Mouse (Mus musculus) 3T3-L1 (cell line): ENCODE measurements at regions not wholly inside any gene's neighbourhood (a gene's known extent, or its start where the extent isn't known, plus 50 kb on each side); places are given as distances from the start of the nearest gene placed in this dataset.
"Not testable (repeated sequence)": the region's sequence is repeated elsewhere in the genome, so short reads cannot be mapped to it uniquely, and the experiment has no call there.

Source experiments
- DNase-seq: peaks from one replicate; pipeline ENCODE4 v3.0.0-alpha.2; 2015; ENCODE audit warnings: low read depth, low spot score

DNA sequence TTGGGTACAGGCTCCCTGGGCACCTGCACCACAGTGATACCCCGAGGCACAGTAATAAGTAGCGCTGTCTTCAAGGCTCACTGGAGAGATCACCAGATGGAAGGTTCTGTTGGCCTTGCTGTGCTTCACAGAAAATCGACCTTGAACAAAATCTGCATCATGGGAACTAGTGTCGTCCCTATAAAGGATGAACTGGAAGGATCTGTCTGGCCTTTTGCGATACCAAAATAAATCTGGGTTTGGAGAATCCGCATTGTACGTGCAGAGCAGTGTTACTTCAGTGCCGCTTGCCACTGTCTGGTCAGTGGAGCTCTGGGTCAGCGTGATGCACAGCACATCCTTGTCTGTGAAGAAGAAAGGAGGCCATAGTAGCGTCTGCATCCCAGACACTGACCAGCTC is 105.3 kb downstream of the Dad1 start:
- DNase-seq: no peak

DNA sequence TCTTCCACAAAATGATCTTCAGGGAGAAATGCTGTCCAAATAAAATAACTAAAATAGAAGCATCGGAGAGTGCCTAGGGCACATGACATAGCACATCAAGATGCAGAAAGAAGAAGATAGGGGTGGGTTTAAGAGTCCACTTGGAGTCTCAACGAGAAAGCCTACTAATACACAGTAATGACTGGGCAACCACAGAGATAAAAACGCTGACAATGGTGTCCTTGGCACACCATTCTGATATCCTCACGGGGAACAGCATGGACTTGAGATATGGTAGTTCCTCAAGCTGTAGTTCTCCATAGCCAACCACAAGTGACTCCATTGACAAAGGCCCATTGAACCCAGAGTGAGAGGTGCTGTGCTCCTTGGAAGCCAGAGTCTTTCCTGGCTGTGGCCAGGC is 105.8 kb downstream of the Dad1 start:
- DNase-seq: no peak

DNA sequence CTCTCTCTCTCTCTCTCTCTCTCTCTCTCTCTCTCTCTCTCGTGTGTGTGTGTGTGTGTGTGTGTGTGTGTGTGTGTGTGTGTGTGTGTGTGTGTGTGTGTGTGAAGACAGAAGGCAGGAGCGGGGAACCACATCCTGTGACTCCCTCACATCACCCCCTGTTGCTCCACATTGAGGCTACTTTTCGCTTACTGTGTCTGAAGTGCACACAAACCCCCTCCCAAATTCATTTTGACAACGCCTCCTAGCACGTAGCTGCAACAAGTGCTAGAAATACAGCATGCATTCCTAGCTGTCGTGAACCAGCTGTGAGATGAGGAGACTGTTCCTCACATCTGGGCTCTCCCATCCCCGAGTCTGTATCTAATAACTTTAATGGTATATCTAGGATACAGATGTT is 106.4 kb downstream of the Dad1 start:
- DNase-seq: no peak

DNA sequence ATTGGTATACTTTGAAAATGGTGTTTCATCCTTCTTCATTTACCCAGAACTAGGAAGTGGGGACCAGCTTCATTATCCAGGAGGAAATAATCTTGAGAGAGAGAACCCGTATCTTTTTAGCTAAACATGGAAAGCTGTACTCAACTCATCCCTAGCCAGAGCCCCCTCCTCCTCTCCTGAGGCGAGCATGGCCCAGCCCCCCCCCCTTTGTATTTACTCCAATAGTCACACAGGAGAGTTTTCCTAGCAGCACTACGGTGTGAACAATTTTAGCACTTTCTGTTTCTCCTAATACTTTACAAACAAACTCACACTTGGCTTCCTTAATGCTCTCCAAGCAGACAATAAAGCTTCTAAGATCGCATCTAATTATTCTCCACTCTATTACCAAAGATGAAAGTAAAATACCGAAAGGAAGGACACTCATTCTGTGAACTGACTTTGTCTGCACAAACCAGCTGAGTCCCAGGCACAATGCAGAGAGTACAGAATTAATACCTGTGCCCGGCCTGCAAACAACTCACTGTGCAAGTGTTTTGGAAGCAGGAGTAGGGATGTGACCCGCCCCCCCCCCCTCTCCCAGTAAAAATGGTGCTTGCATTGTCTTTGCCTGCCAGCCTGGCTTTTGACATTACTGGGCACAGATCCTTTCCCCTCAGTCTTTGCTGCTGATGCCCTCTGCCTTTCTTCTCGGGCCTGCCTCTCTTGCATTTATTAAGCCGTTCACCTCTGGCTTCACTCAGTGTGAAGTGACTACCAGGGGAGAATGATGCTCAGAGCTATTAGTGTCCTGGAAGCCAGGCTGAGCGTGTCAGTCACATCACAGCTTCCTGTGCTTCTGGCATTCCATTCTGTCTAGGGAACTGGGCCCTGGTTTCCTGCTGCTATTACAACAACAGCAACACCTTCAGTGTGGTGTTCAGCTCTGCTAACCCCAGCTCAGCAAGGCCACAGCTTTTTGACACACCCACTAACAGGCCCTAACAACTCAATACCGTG is 107.9 kb downstream of the Dad1 start:
- peak; percentile 12 for DNase-seq

DNA sequence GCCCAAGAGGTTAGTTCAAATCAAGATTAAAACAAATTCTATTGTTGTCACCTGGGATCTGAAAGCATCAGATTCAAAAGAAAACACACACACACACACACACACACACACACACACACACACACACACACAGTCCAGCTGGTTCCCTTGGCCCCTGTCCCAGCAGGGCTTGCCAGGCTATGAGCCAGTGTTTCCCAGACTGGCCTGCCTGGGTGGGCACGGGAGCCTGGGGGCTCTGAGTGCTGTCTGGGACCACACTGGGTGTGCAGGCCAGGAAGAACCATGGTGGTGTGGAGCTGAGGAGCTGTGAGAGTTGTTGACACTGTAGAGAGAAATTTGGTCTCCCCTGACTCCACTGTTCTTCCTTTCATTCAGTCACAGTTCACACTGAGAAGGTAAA is 110.1 kb downstream of the Dad1 start:
- DNase-seq: no peak

DNA sequence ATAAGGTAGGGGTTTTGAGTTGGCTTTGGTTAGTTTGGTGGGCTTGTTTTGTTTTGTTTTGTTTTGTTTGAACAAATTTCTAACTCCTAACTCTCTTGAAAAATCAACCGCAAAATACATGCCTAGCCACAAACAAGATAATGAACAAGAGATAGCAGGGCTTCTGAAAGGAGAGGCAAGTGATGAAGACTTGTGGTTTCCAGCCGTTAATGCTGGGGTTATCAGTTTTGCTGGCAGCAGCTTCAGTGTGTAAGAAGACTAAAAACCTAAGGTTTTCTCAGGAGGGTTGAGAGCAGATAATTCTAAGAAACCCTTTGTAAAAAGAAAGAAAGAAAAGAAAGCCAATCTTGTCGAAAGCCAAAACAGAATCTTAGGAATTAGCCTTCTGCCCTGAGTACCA is 115.6 kb downstream of the Dad1 start:
- no peak for DNase-seq

DNA sequence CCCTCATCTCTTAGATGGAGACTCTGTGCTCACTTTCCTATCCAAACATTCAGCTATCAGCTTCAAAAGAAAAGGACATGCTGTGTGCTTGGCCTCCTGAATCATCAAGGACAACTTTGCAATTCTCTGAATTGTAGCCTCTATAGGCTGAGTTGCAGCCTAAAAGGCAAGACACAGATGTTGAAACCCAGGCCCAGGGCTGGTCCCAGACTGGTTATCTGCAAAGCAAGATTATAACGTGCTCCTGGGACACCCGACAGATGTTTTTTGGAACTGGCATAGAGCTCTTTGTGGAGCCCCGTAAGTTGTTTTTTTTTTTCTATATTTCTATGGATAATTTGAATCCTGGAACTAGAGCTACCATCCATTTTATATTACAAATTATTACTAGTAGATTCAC is 117.4 kb downstream of the Dad1 start:
- DNase-seq: no peak

DNA sequence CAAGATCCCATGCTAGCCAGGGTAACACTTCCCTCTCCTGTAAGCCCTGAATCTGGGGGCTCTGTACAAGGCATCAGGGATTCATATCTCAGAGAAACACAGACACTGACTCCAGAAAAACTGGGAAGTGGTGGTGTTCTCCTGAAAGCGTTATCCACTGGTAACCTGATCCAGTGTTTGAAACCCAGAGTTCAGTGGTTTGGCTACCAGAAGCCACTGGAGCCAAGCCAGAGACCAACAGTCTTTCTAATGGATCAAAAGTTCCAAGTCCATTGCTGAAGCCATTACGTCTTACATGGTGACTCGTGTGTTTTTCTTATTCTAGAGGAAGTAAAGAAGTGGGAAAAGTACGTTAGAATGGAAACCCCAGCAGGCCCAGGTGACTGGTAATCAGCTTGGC is 125.6 kb downstream of the Dad1 start:
- DNase-seq: peak; percentile 89

DNA sequence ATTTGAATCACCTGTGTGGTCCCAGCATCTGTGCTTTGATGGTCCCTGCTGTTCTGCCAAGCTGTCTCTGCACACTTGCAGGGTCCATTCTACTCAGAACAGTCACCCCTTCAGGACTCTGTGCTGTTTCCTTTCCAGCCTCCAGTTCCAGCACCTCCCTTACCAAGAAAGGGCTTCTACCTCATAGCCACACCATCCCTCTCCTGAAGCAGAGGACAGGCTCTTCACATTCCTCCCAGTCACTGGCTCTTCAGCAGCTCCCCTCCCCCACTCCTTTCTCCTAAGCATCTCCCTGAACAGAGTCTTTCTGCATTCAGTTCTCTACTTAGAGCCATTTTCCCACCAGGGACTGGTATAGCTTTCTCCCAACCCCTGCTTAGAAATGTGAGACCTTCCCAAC is 128.4 kb downstream of the Dad1 start:
- no peak for DNase-seq

DNA sequence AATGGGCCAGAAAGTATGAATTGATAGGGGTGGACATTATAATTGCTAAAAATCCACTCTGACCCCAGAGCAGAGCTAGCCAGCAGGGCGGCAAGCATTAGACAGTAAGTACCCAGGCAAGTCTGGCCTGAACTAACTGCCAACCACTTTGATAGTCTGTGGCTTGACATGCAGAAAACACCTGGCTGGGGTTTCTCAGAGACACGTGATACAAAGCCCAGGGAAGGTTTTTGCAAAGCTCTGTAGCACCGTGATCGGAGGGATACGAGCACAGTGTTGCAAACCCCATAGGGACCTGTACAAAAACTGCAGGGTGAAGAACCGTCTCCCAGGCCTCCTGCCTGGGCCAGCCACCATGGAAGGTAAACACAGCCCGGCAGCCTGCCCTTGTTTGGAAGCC is 131.9 kb downstream of the Dad1 start:
- DNase-seq: no peak

DNA sequence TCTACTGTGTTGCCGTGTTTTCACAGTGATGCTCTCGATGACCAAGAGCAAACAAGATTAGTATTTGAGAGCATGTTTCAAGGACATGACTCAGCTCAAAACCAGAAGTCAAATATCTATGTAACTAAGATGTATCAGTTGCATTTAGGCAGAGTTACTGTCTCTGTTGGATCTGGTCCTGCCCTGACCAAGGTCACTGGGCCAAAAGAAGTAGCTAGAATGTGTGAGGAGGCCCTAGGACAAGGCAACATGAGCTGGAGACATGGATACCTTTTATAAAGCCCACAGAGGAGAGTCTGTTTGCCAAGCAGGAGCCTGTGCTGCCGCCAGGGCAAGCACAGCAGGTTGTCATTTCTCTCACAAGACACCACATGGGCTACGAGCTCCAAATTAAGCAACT is 132.6 kb downstream of the Dad1 start:
- no peak for DNase-seq

DNA sequence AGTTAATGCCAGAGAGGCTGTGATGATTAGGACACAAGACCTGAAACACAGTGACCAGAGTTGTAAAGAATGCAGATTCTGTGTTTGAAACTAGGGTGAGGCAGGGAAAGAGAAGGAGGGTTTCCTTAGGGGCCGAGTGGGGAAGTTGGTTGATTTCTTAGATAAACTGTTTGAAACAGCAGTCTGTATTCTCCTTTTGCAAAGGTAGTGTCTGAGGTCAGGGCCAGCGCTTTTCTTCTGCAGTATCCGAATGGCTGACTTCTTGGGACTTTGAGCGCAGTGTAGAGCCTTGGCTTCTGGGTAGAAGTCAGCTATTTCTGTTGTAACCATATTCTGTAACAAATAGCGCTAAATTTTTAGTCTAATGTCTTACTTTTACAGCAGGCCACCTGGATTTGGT is 133.7 kb downstream of the Dad1 start:
- DNase-seq: no peak

DNA sequence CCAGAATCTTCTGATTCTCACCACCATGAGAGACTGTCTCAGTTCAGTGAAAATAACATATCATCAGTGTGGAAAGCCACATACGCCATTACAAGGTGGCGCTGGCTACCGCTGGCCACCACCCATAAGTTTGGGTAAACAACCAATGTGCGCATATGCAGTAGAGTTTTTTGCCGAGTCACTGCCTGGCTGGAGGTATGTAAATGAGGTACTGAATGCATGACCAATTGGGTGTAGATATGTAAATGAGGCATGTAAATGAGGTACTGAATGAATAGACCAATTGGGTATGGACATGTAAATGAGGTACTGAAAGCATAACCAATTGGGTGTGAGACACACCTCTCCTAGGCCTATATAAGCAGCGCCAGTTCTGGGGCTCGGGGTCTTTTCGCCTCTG is 136.3 kb downstream of the Dad1 start:
- not testable (repeated sequence) for DNase-seq

DNA sequence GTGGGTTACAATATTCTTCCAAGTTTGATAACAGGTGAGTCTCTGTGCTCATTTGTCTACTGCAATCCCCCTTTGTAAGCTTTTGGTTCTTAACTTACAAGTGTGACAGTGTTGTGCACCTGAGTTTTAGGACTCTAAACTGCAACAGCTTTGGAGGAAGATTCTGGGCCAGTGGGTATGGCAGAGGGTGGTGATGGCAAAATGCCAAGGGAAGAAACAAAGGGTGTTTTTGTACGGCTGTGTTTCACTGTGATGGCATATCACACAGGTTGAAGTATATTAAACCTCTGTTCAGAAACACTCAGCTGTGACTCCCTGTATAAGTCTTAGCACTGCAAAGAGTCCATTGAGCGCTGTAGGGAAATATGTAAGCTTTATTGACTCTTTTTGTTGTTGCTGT is 140.7 kb downstream of the Dad1 start:
- DNase-seq: no peak

DNA sequence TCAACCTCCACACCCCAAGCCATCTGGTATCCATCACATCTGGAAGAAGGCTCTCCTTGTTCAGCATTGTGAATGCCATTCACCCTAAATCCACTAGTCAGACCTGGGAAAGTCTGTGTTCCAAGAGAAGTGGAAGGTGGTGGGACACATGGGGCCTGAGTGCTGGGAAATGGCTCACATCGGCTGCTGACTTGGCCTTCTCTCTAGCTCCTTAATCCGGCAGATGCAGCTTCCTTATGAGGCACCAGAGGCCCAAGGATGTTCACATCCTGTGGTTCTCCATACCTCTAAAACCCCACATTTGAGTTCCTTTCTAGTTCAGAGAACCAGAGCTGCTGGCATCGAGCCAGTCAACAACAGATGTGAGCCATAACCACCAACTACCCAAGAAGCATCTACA is 142.9 kb downstream of the Dad1 start:
- no peak for DNase-seq

DNA sequence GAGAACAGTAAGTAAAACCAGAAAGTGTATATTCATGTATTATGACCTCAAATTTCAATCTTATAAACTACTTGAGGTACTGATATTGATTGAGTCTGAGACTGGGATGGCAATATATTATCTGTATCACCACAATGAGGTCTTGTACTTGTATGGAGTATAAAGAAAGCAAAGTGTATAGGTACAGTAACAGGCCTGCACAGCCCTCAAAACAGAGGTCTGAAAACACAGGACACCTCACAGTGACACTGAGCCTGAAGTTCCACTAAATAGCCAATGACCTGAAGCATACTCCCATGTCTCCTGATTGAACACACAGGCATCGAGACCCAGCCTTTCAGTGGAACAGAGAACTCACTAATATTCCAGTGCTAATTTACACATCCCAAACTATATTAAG is 144.8 kb downstream of the Dad1 start:
- DNase-seq: no peak

DNA sequence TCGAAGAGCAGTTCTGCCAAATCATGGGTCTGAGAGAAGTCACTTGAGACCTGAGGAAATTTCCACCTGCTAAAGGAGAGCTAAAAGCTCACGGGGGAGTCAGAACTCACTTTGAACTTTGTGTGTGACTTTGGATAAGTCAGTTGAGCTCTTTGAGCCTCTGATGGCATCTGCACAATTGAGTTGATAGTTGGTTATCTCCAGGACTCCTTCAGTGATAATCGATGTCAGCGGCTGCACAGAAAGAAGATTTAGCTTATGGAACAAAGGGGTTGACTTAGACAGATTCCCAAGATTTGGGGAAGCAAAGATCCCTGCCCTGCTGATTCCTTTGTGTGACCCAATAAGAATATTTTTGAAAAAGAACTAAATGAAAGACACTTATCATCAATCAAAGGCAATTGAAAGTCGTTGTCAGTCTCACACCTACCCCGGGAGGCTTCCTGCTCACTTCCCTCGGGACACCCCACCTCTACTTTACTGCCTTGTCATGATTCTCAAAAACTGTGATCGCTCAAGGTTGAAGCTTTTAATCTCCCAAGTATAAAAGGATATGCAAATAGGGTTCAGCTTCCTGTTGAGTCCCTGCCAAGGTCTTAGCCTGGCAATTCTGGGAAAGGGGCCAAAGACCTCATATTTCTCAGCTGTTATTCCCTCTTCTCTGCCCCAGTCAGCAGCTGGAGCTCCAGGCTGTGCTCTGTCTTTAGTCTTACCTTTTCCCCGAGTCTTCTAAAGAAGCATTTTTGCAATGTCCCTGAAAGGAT is 145.4 kb downstream of the Dad1 start:
- peak; percentile 85 for DNase-seq

DNA sequence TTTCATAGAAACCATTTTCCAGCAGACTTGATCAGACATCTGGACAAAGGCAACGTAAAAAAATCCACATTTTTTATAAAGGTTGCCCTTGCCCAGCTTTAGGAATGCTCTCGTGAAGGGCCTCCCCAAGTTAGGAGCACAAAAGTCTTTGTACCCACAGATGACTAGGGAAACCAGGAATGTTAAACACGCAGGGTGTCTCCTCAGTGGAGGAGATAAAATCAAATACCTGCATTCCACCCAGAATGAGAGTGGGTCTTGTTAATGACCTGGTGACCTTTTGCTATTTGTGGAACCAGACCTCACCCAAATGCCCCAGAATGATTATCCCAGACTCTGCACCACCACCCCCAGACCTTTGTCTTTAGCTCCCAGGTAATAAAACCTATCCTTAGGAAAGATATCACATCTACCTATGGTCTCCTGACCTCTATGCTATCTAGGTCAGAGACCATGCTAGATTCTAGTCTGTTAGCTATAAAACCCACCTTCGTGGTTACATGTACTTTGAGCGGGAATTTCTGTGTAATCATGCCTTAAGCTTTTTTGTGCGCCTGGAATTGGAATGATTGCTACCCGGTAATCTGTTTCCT is 146.6 kb downstream of the Dad1 start:
- DNase-seq: no peak

DNA sequence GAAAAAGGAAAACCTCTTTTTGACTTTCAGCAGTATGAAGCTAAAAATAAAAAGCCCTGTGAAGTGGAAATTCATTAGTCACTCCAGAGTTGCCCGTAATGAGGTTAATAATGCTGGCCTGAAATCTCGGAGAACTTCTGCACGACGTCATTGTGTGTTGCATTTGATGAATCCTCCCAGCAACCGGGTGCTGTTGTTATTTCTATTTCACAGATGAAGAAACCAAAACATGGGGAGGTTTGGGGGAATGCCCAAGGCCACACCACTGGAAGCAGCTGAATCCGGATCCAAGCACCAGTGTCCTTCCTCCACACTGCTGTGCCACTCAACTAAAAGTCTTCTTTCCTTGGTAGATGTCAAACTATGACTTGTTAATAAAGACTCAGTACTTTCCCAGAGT is 149.7 kb downstream of the Dad1 start:
- no peak for DNase-seq

DNA sequence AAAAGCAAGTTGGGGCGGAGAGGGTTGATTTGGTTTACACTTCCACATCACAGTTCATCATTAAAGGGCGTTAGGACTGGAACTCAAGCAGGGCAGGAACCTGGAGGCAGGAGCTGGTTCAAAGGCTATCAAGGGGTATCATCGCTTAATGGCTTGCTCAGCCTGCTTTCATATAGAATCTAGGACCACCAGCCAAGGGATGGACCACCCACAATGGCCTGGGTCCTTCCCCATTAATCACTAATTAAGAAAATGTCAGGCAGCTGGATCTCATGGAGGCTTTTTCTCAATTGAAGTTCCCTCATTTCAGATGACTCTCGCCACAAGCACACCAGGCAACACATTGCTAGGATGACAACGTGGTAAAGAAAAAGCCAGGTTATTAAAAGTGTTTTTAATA is 150.4 kb downstream of the Dad1 start:
- no peak for DNase-seq

DNA sequence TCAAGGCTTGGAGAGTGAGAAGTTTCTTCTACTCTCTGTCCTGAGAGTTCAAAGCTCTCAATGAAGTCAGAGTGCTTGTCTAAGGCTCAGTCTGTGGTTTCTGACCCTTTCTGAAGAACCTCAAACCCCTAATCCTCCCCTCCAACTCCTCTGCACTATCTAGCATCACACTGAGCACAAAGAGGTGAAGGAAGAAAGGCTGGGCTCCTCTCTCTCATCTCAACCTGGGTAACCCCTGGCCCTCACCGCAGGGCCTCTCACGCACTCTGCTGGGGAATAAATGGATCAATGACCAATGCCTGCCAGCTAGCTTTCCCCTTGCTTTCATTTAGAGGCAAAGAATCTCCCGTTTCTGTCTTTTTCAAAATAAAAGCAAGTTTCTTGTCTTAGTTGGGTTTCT is 150.8 kb downstream of the Dad1 start:
- no peak for DNase-seq

DNA sequence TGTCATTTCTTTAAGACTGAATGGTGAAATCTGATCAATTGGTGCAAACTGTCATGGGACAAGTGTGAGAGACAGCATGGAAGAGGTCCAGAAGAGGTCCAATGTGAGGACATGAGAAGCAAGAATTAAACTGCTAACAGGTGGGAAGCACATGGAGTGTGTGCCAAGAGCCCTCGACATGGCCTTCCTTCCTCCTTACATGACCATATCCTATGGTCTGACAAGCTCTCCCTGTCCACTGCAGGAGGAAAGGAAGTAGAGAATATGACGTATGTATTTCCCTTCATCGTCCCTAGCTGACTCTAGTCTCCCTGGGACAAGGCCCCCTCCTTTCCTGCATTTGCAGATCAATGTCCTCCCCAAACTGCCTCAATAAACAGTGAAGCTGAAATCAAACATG is 152.1 kb downstream of the Dad1 start:
- DNase-seq: no peak

DNA sequence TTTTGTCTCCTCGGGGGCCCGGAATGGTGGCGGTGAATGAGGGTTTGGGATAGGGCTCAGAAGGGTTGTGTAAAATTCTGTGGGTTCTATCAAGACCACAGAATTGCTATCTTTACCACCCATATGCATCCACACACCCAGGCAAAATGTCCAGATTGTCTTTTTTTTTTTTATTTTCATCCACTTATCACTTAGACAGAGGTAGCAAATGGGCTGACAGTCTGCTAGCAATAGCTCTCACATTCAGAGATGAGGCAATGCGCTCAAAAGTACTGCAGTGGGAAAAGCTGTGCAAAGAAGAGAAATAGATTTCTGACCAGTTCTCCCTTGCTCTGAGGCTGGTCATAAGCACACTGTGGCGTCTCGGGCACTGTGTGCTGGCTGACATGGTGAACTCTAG is 154.5 kb downstream of the Dad1 start:
- DNase-seq: no peak
